Mouse (Mus musculus) olfactory bulb, adult 2 months (tissue): ENCODE measurements around the gene Thbs1.

Experiments
- CTCF ChIP-seq: fragments of 200-500 bp; IDR thresholded peaks from 2 replicates; pipeline ENCODE4 v1.5.1; 2012; ENCODE audit warnings: low read depth, mild to moderate bottlenecking, low read length, moderate library complexity; ENCODE audit not compliant: insufficient read depth
- POLR2A ChIP-seq: fragments of 200-500 bp; IDR thresholded peaks from 2 replicates; pipeline ENCODE4 v1.6.1; 2012; ENCODE audit warnings: mild to moderate bottlenecking, low read depth, low read length, moderate library complexity; ENCODE audit not compliant: insufficient read depth

GRCm38 (mm10) chr2:118102169-118102568, 9.5 kb upstream of the Thbs1 start:
- no peak for TF ChIP-seq POLR2A
- no peak for TF ChIP-seq CTCF
